Mouse (Mus musculus) spleen, postnatal 4 days (tissue): Measurements from ENCODE around the gene Msantd1.

Experiments
- DNase-seq, 2 experiments: peaks; one replicate each; pipeline ENCODE4 v3.0.0; 2022; ENCODE audit warnings: low spot score in 2 of 2

Gene Msantd1

GRCm38 (mm10) chr5:34907910-34908725, at the start of gene Msantd1:
TSS of gene Msantd1 (plus strand) at chr5:34908012.
- no peak for DNase-seq

- no peak for DNase-seq
Measured at GRCm38 (mm10) chr5:34865367-34865766, 42.4 kb upstream of the Msantd1 start.

GRCm38 (mm10) chr5:34880307-34880706, 27.5 kb upstream of the Msantd1 start:
- DNase-seq: peak in 1 of 2 experiments; percentile 35

- peak in 1 of 2 experiments; percentile 57 for DNase-seq
Measured at GRCm38 (mm10) chr5:34881023-34881422, 26.8 kb upstream of the Msantd1 start.

- no peak for DNase-seq
Measured at GRCm38 (mm10) chr5:34885250-34885649, 22.6 kb upstream of the Msantd1 start.

- DNase-seq: no peak
Measured at GRCm38 (mm10) chr5:34889252-34889651, 18.6 kb upstream of the Msantd1 start.

- peak; percentile 63 to 74 for DNase-seq
Measured at GRCm38 (mm10) chr5:34896697-34897453, 10.9 kb upstream of the Msantd1 start.

GRCm38 (mm10) chr5:34899787-34900469, 7.9 kb upstream of the Msantd1 start:
- DNase-seq: no peak

- no peak for DNase-seq
Measured at GRCm38 (mm10) chr5:34902371-34902770, 5.4 kb upstream of the Msantd1 start.

- DNase-seq: no peak
Measured at GRCm38 (mm10) chr5:34902811-34903385, 4.9 kb upstream of the Msantd1 start.

- DNase-seq: no peak
Measured at GRCm38 (mm10) chr5:34904412-34904811, 3.4 kb upstream of the Msantd1 start.

- DNase-seq: no peak
Measured at GRCm38 (mm10) chr5:34907230-34907629, 582 bp upstream of the Msantd1 start.

- DNase-seq: no peak
Measured at GRCm38 (mm10) chr5:34908726-34909633, 1.2 kb downstream of the Msantd1 start.

- DNase-seq: no peak
Measured at GRCm38 (mm10) chr5:34909634-34910503, 2.1 kb downstream of the Msantd1 start.

GRCm38 (mm10) chr5:34910504-34910815, 2.6 kb downstream of the Msantd1 start:
- no peak for DNase-seq

- peak; percentile 82 to 91 for DNase-seq
Measured at GRCm38 (mm10) chr5:34915801-34916200, 8.0 kb downstream of the Msantd1 start.

- no peak for DNase-seq
Measured at GRCm38 (mm10) chr5:34917234-34917655, 9.4 kb downstream of the Msantd1 start.

GRCm38 (mm10) chr5:34918785-34919184, 11.0 kb downstream of the Msantd1 start:
- DNase-seq: no peak

GRCm38 (mm10) chr5:34922531-34922930, 14.7 kb downstream of the Msantd1 start:
- no peak for DNase-seq

- DNase-seq: peak in 1 of 2 experiments; percentile 52
Measured at GRCm38 (mm10) chr5:34923920-34924319, 16.1 kb downstream of the Msantd1 start.
